Mouse (Mus musculus): Measurements from ENCODE around the gene Ceacam19. TPM values are rescaled to one million over a fixed set of nuclear protein-coding genes. Genes with fewer than 3 reads are reported as not detected.
"Not testable (repeated sequence)": the region's sequence is repeated elsewhere in the genome, so short reads cannot be mapped to it uniquely, and the experiment has no call there.

Ceacam19 gene
- 0.03 and 0.07 TPM in 2 replicates for polyA plus RNA-seq (2012; rRNA removed)

DNA sequence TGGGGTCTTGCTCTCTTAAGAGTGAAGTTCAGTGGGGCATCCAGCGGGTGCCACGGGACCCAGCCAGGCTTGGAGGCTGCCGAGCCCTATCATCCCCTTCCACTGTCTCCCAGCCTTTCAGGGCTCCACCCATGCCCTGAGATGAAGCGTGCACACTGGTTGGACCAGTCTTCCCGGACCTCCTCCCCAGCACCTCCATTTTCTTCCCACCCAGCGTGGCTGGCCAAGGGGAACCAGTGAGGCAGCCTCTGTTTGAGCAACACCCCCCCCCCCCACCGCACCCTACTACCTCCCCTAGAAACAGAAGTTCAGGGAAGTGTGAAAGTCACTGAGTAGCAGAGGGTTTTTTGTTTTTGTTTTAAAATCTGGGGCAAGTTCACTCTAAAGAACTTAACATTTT lies at the start of gene Ceacam19:
Gene Ceacam19, minus strand, starts transcription at position 117 of the 400 bp plus-strand sequence.
- no peak for DNase-seq (ENCODE audit: low read depth, low spot score)
- WGBS = 39% methylated on average over 7 of the region's 7 CpGs

DNA sequence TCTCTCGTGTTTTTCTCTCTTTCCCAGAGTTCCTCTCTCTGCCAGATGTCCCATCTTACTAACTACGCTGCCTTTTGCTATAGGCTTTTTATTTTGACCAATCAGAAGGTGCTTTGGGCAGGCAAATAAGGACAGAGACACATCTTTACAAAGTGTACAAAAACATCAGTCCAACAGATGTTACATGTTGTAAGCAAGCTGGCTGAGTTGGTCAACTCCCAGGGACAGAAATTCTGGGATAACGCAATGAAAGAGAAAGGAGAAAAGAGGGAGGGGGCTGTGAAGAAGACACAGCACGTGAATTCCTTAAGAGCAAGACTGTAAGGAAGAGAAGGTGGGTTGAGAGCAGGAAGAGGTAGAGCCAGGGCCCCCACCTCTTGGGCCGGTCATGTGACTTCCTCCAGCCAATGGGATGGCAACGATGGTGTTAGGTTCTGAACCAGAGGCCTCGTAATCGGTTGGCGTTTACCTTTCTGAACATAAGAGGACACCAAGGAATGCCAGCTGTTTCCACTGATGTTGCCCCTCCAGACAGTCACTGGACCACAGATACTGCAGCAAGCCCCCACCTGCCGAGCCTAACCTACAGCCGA lies 49.6 kb upstream of the Ceacam19 start:
- WGBS = 77% methylated on average over 11 of the region's 11 CpGs
- no peak for DNase-seq (ENCODE audit: low read depth, low spot score)

DNA sequence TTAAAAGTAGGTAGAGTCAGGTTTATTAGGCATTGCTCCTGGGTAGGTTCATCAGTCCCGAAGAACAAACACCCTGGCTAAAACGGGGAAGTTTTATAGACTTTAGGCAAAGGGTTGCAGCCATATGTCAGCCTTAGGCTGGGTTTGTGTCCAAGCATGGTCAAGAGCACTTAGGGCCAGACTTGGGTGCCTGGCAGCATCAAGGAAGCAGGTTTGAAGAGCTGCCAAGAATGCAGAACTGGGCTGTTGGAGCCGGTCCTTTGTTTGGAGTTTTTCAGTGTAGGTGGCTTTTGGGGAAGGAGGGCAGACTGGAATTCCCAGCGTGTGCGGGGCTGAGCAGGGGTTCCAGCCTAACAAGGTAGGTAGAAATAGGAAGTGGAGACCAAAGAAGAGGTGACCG lies 48.2 kb upstream of the Ceacam19 start:
- WGBS = 35% methylated on average over 6 of the region's 6 CpGs
- DNase-seq (ENCODE audit: low read depth, low spot score) = no peak

DNA sequence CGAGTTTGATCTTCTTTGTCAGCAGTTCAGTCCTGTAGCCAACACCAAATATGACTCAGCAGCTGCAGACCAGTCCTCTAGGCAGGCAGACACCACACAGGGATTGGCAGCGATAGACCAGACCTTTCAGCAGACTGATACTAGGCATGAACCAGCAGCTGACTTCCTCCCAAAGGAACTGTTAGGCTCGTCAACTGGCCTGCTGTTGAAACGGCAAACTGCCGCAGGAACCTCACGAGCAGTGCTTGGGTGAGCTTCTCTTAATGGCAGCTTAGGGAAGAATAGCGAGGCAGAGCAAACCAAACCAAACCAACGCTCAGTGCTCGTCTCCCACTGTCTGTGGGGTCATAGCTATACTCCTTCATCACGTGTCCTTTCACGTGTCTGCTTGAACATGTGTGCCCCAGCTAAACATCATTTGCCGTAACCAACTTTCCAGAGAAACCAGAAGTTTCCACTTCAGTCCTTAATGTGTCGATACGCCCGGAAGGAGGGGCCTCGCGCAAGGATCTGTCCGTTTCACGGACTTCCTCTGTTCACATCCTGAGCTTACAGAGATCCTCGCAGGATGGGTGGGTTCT lies 47.5 kb upstream of the Ceacam19 start:
- no peak for DNase-seq (ENCODE audit: low read depth, low spot score)
- 64% methylated on average over 20 of the region's 20 CpGs for WGBS

DNA sequence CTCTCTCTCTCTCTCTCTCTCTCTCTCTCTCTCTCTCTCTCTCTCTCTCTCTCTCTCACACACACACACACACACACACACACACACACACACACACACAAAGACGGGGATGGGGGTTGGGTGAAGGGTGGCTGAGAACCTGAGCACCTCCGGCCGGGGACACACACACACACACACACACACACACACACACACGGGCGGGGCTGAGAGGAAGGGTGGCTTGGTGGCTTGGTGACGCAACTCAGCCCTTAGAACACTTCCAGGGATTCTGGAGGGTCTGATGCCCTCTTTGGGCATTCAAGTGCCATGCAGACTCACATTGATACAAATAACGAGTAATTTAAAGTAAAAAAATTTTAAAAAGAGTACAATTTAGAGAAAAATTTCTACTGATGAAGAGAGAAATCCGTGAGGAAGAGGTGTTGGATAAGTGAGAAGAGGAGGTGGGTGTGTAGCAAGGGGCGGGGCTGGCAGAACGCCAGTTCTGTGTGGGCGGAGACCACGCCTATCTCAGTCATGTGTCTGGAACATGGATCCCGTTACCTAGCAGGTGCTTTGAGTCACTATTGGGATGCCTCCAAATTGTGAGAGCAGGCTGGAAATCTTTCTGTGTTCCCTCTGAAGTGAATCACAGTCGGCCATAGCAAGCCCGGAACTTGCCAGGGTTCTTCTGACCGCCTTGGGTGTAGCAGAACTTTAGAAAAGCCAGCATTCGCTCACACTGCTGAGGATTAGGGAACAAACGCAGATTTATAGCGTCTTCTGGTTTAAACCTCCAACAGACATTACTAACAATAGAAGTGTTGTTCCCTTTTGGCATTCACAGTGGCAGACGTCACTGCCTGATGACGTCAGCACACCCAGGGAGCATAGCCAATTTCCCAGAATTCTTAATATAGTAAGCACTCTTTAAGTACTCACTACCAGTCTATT lies 45.4 kb upstream of the Ceacam19 start:
- WGBS = 3% methylated on average over 21 of the region's 21 CpGs
- no peak for DNase-seq (ENCODE audit: low read depth, low spot score)

- WGBS = 28% methylated on average over 13 of the region's 13 CpGs
- DNase-seq (ENCODE audit: low read depth, low spot score) = no peak
Measured at GRCm38 (mm10) chr7:19932133-19932876, 44.5 kb upstream of the Ceacam19 start.

DNA sequence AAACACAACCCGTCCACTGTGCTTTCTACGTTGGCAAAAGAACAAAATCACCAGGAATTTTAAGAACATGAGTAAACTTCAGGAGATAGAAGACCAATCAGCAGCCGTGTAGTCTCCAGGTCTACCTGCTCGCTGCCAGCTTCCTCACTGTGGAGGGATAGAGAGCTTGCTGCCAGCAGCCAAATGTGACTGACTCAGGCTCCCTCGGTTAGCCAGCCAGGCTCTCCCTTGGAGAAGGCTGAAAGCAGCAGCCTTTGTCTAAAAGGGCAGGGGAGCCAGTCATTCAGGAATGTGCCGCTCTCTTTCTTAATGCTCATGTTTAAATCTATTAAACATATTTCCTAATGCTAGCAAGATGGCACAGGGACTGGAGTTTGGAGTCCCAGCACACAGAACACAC lies 42.7 kb upstream of the Ceacam19 start:
- 65% methylated on average over 6 of the region's 6 CpGs for WGBS

DNA sequence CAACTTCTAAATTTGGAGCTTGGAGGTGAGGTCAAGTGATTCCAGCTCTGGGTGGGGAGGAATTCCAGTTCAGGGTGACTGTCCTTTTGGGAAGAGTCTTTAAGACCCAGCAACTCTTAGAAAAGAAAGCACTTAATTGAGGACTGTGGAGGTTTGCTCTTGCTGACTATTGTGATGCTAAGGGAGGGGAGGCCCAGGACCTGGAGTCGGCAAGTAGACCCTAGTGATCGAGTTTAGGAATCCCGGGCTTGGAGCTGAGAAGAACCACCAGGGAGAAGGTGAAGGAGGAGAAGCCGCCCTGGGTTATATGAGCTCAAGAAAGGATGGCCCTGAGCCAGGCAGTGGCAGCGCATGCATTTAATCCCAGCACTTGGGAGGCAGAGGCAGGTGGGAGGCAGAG lies 40.7 kb upstream of the Ceacam19 start:
- WGBS = 76% methylated on average over 5 of the region's 5 CpGs
- DNase-seq (ENCODE audit: low read depth, low spot score) = no peak

More for the DNA sequence above, 42.7 kb upstream of the Ceacam19 start:
- not testable (repeated sequence) for DNase-seq (ENCODE audit: low read depth, low spot score)

GRCm38 (mm10) chr7:19926849-19927480 lies 39.2 kb upstream of the Ceacam19 start:
- no peak for DNase-seq (ENCODE audit: low read depth, low spot score)
- WGBS = 39% methylated on average over 2 of the region's 2 CpGs

GRCm38 (mm10) chr7:19925376-19925775 lies 37.6 kb upstream of the Ceacam19 start:
- no peak for DNase-seq (ENCODE audit: low read depth, low spot score)
- 73% methylated on average over 1 of the region's 1 CpGs for WGBS

GRCm38 (mm10) chr7:19923797-19924196 lies 36.0 kb upstream of the Ceacam19 start:
- no peak for DNase-seq (ENCODE audit: low read depth, low spot score)
- 20% methylated on average over 12 of the region's 15 CpGs for WGBS

DNA sequence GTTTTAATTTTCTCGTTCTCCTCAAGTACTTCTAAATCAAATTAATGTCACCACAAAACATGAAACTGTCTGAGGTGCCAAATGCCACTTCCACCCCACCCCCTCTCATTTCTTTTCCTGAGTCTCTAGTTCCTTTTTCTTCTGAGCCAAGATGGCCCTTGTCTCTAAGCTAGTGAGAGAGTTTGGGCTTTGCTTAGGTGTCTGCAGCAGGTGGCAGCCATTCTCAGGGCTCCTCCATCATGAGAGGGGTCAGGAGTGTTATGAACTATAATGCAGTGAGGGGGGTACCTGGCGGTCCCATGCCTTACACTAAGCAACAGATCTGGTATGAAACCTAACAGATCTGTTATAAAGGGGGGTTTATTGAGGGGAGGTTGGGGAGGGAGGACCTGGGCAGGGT lies 35.6 kb upstream of the Ceacam19 start:
- DNase-seq (ENCODE audit: low read depth, low spot score) = no peak

GRCm38 (mm10) chr7:19920506-19921261 lies 32.9 kb upstream of the Ceacam19 start, which contains the start of gene Pvr:
Pvr (minus strand) TSS chr7:19921160.
- DNase-seq (ENCODE audit: low read depth, low spot score) = no peak
- under 1% methylated on average over 60 of the region's 60 CpGs for WGBS

More for the DNA sequence above, 35.6 kb upstream of the Ceacam19 start:
- WGBS = 63% methylated on average over 2 of the region's 2 CpGs

DNA sequence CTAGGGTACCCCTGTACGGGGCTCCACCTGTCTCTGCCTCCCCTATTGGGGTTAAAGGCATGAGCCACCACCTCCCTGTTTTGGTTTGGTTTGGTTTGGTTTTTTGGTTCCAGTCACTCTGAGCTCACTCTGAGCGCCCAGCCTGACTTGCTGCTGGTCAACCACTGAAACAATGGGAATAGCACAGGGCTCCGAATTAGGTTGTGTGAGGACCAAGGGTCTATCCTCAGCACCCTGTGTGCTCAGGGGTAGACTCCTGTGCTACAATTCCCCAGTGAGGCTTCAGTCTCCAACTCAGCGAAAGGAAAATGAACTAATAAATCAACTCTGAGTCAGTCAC lies 32.4 kb upstream of the Ceacam19 start:
- DNase-seq (ENCODE audit: low read depth, low spot score) = no peak
- WGBS = 20% methylated on average over 4 of the region's 4 CpGs

GRCm38 (mm10) chr7:19914558-19914957 lies 26.8 kb upstream of the Ceacam19 start:
- 83% methylated on average over 7 of the region's 7 CpGs for WGBS
- DNase-seq (ENCODE audit: low read depth, low spot score) = no peak

- DNase-seq (ENCODE audit: low read depth, low spot score) = no peak
- 91% methylated on average over 23 of the region's 23 CpGs for WGBS
Measured at GRCm38 (mm10) chr7:19911695-19912524, 24.1 kb upstream of the Ceacam19 start.

DNA sequence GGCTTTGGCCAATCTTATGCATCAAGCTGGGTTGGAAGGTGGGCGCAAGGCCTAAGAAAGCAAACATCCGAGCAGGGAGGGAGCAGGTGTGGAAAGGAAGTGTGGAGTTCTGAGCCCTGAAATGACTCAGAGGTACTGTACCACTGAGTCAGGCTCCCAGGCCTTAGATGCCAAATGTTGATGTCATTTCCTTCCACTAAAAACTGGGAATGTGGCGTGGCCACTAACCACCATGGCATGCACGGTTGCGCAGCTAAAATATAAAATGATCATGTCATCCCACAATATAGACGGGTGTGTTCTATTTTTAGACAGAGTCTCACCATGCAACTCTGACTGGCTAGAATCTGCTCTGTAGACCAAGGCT lies 23.5 kb upstream of the Ceacam19 start:
- no peak for DNase-seq (ENCODE audit: low read depth, low spot score)
- WGBS = 76% methylated on average over 6 of the region's 6 CpGs
